Mouse (Mus musculus) embryonic facial prominence, embryonic 13.5 days (tissue): Measurements from ENCODE around the gene Mall. TPM values are rescaled to one million over a fixed set of nuclear protein-coding genes. Genes with fewer than 3 reads are reported as not detected.

Experiments used
- ATAC-seq: fragments of 200-750 bp; cut with Nextera tagmentation; 2 replicates; pipeline ENCODE4 v1.8.0; 2017; ENCODE audit warnings: low read depth; ENCODE audit not compliant: insufficient number of reproducible peaks, insufficient read depth, low FRiP score, low TSS enrichment
- H3K27ac ChIP-seq: fragments of 300-500 bp; sonication (generic); 2 replicates; pipeline ENCODE4 v1.5.1; 2015; ENCODE audit warnings: moderate library complexity, mild to moderate bottlenecking, inconsistent platforms
- H3K27me3 ChIP-seq: fragments of 300-500 bp; sonication (generic); 2 replicates; pipeline ENCODE4 v1.6.1; 2015; ENCODE audit warnings: mild to moderate bottlenecking, inconsistent platforms
- H3K36me3 ChIP-seq: fragments of 300-500 bp; sonication (generic); 2 replicates; pipeline ENCODE4 v1.6.1; 2015; ENCODE audit warnings: mild to moderate bottlenecking, inconsistent platforms
- H3K4me1 ChIP-seq: fragments of 300-500 bp; sonication (generic); 2 replicates; pipeline ENCODE4 v1.6.1; 2015; ENCODE audit warnings: inconsistent platforms
- H3K4me2 ChIP-seq: fragments of 300-500 bp; sonication (generic); 2 replicates; pipeline ENCODE4 v1.6.1; 2015; ENCODE audit warnings: moderate library complexity, mild to moderate bottlenecking, inconsistent platforms
- H3K4me3 ChIP-seq: fragments of 300-500 bp; sonication (generic); 2 replicates; pipeline ENCODE4 v1.5.1; 2015; ENCODE audit warnings: mild to moderate bottlenecking, inconsistent platforms
- H3K9ac ChIP-seq: fragments of 300-500 bp; sonication (generic); 2 replicates; pipeline ENCODE4 v1.6.1; 2015; ENCODE audit warnings: mild to moderate bottlenecking, inconsistent platforms
- H3K9me3 ChIP-seq: fragments of 300-500 bp; sonication (generic); 2 replicates; pipeline ENCODE4 v1.6.1; 2016; ENCODE audit warnings: inconsistent platforms
- WGBS: fragments of 180-500 bp; shearing (Covaris S2); methylation state at CpG from one replicate; pipeline ENCODE4 v1.1.7; 2015; ENCODE audit warnings: mixed read lengths; 5-methylcytosine and 5-hydroxymethylcytosine counted together
- polyA plus RNA-seq: library from polyadenylated mRNA; unstranded; fragments of >200 nt; fragmentation: Nextera tagmentation; extraction: Ambion mirVana; gene quantifications from 2 replicates; pipeline ENCODE4 v1.2.1, GENCODE M21; 2015

Mall gene
- 6.4 and 7.6 TPM in 2 replicates for polyA plus RNA-seq

DNA sequence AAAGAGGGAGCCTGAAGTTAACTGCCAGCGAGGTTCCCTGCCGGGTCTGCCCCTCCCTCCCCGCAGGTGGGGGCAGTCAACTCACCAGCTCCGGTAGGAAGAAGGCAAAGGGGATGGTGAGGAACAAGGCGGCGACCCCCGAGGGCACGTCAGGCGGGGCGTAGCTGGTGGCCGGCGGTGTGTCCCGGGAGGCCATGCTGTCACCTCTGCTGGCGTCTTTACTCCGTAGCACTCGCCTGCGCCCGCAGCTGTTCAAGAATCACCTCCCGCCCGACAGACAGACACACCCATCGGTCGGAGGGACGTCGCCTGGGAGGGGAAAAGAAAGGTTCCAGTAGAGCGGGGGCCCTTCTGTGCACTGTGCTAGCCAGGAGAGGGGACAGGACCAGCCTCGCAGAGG is at the start of gene Mall:
Gene Mall, minus strand, starts transcription at position 262 of the 400 bp plus-strand sequence.
- Histone ChIP-seq H3K4me1 (peaks cover 16% of the 10 kb centered on the region), H3K4me3 (peak within 1 kb of the TSS; percentile 34), H3K36me3 (no peaks in the 10 kb centered on the region), H3K4me2 (peak within 1 kb of the TSS; percentile 54), H3K9me3 (no peaks in the 10 kb centered on the region), H3K9ac (peak within 1 kb of the TSS; percentile 54), H3K27ac (no peak within 1 kb of the TSS), H3K27me3 (peaks cover 28% of the 10 kb centered on the region)
- under 1% methylated on average over 26 of the region's 26 CpGs for WGBS
- ATAC-seq: no peak

DNA sequence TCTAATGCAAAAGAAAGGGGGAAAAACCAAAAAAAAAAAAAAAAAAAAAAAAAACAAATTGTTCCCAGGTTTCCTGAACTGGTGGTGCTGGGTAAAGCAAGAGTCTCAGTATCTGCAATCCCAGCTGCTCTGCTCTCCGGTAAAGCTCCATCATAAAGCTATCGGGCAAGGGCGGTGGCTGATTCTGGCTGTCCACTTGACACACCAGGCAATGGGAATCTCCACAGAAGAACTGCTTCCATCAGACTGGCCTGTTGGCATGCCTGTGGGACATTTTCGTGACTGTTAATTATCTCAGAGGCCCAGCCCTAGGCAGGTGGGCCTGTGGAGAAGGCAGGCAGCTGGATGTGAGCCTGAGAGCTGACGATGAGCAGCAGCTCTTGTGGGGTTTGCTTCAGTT is 48.7 kb upstream of the Mall start:
- H3K4me2 ChIP-seq: no peak overlapping the region
- peaks cover 5% of the 10 kb centered on the region; the same call in 1 of the 2 replicates for H3K4me1 ChIP-seq
- no peak for ATAC-seq

DNA sequence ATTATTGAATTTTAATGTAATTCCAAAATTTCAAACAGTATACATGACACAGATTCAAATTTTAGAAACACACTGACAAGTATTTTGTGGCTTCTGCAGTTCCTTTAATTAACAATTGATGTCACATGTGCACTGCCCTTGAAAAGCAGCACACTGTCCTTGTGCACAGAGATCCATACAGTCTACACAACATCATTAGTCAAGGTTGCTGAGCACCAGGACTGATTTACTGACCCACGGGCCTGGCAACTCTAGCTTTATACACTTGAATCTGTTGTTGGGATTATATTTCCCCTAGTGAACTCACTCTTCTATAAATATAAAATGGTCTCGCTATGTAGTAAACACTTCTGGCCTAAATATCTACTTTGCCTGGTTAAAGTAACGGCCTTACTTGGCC is 45.3 kb upstream of the Mall start:
- Histone ChIP-seq H3K4me3 (no peak overlapping the region), H3K36me3 (peaks cover 51% of the 10 kb centered on the region), H3K4me2 (no peak overlapping the region), H3K9ac (no peak overlapping the region), H3K27ac (no peak overlapping the region), H3K9me3 (no peaks in the 10 kb centered on the region), H3K4me1 (peaks cover 5% of the 10 kb centered on the region; the same call in 1 of the 2 replicates), H3K27me3 (no peaks in the 10 kb centered on the region)
- 74% methylated on average over 3 of the region's 3 CpGs for WGBS
- no peak for ATAC-seq

More for the DNA sequence above, 48.7 kb upstream of the Mall start:
- Histone ChIP-seq H3K9me3 (no peaks in the 10 kb centered on the region), H3K9ac (no peak overlapping the region), H3K36me3 (peaks cover 34% of the 10 kb centered on the region), H3K27ac (no peak overlapping the region), H3K4me3 (no peak overlapping the region), H3K27me3 (no peaks in the 10 kb centered on the region)
- WGBS: 78% methylated on average over 5 of the region's 5 CpGs

DNA sequence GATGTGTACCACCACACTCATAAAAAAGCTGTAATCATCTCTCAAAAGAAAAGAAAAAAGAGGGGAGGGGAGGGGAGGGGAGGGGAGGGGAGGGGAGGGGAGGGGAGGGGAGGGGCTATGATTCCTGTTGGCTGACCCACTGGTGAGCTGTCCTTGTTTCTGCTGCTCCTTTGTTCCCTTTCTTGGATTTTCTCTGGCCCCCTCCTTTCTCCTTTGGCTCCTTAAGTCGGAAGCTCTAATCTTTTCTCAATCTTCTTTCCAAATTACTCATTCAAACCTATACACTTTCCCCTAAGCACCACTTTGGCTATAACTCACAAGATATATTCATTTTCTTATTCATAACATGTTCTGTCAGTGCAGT is 44.8 kb upstream of the Mall start:
- H3K4me3 ChIP-seq: no peak overlapping the region
- 9% methylated on average over 1 of the region's 1 CpGs for WGBS
- no peak overlapping the region for H3K4me2 ChIP-seq
- H3K36me3 ChIP-seq: peaks cover 52% of the 10 kb centered on the region
- no peaks in the 10 kb centered on the region for H3K9me3 ChIP-seq
- H3K4me1 ChIP-seq: peaks cover 5% of the 10 kb centered on the region; the same call in 1 of the 2 replicates
- no peak overlapping the region for H3K27ac ChIP-seq
- no peak for ATAC-seq
- H3K27me3 ChIP-seq: no peaks in the 10 kb centered on the region
- H3K9ac ChIP-seq: no peak overlapping the region

DNA sequence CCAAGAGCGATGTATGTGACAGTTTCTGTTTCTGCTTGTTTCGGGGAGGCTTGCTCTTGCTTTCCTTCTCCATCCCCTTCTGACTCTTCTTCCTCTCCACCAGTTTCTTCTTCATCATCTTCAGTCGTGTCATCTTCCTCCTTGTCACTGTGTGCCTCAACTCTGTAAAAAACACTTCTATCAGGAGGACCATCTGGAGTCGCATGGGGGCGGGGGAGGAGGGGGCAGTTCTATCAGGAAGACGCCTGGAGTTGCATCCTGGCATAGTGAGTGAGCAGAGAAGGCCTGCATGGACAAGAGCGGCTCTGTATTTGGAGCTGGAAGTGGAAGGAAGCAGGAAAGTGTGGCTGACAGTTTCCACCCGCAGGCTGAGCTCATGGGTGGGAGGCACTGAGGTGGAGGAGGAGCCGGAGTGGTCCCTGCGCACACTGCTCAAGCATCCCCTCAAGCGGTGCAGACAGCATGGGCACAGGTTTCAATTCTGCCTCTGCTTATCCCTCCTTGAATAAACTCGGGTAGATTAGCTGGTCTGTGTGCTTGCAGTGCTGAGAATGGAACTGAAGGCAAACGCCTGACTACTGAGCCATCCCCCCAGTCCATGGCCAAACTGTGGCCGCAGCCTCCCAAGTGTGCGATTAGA is 44.3 kb upstream of the Mall start:
- WGBS: 33% methylated on average over 15 of the region's 15 CpGs
- H3K4me1 ChIP-seq: peaks cover 5% of the 10 kb centered on the region; the same call in 1 of the 2 replicates
- no peak overlapping the region for H3K4me2 ChIP-seq
- H3K36me3 ChIP-seq: peaks cover 52% of the 10 kb centered on the region
- no peaks in the 10 kb centered on the region for H3K9me3 ChIP-seq
- no peaks in the 10 kb centered on the region for H3K27me3 ChIP-seq
- no peak overlapping the region for H3K4me3 ChIP-seq
- peak overlapping the region; percentile 32; the same call in 1 of the 2 replicates for H3K9ac ChIP-seq
- ATAC-seq: no peak
- peak overlapping the region; percentile 33; the same call in 1 of the 2 replicates for H3K27ac ChIP-seq

DNA sequence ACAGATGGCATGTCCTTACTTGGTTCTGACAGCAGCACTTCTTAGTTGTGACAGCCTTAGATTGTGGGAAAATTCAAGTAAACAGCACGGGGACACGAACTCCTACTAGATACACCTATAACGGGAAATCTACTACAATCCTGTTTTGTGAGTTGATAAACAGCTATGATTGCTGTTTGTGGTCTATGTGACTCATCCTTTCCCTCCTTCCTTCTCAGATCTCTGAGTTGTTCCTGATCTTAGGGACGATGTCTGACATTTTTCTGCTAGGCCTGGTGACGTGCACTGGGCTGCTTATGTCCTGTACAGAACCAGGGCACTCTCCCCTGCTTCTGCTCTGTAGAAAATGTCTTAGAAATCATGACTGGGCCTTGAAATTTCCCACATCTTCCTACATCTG is 31.9 kb upstream of the Mall start:
- no peak overlapping the region for H3K27ac ChIP-seq
- H3K9ac ChIP-seq: no peak overlapping the region
- no peak overlapping the region for H3K4me2 ChIP-seq
- no peak overlapping the region for H3K4me3 ChIP-seq
- no peaks in the 10 kb centered on the region for H3K4me1 ChIP-seq
- no peaks in the 10 kb centered on the region for H3K27me3 ChIP-seq
- ATAC-seq: no peak
- WGBS: 88% methylated on average over 5 of the region's 5 CpGs
- H3K9me3 ChIP-seq: no peaks in the 10 kb centered on the region
- H3K36me3 ChIP-seq: peaks cover 49% of the 10 kb centered on the region

DNA sequence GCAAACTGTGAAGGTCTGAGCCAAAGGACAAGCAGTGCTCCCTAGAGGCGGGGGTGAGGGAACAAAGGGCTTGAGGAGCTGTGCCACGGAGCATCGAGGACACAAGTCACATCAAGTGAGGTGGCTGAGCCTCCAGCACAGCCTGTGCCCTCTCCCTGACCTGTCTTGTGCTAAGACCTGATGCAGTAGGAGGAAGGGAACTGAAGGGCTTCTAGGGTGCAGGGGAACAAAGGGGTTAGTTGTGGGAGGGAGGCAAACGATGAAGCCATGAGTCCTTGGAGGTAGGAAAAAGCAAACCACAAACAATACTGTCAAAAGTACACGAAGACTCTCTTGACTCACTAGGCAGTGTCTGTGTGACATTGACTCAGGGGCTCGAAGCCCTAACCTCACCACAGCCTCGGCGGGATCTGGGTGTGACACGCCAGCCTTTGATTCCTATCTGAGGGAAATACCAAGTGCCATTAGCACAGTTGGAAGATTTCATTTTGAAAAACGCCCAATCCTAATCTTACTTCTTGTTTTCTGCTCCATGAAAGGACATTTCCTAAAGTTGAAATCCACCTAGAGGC is 30.8 kb upstream of the Mall start:
- H3K27me3 ChIP-seq: no peaks in the 10 kb centered on the region
- ATAC-seq: no peak
- H3K36me3 ChIP-seq: peaks cover 56% of the 10 kb centered on the region
- no peak overlapping the region for H3K27ac ChIP-seq
- WGBS: 70% methylated on average over 10 of the region's 10 CpGs
- no peak overlapping the region for H3K4me2 ChIP-seq
- H3K4me1 ChIP-seq: no peaks in the 10 kb centered on the region
- H3K4me3 ChIP-seq: no peak overlapping the region
- no peaks in the 10 kb centered on the region for H3K9me3 ChIP-seq
- no peak overlapping the region for H3K9ac ChIP-seq

DNA sequence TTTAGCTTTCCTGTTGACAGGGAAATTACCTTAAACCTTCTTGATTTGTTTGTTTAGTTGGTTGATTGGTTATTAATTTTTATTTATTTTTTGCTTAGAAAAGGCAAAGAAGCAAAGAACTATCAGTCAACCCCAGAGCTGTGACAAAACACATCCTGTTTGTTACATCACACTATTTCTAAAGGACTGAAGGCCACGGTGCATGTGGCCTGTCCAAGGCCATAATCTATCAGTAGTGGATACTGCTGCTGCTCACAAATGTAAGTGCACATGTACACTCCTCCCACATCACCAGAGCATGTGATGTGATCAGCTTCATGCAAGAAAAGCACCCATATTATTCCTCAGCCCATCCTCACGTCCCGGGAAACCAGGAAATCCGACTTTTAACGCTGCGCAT is 30.3 kb upstream of the Mall start:
- WGBS: 90% methylated on average over 6 of the region's 6 CpGs
- Histone ChIP-seq H3K27ac (no peak overlapping the region), H3K4me2 (no peak overlapping the region), H3K36me3 (peaks cover 55% of the 10 kb centered on the region), H3K4me3 (no peak overlapping the region), H3K27me3 (no peaks in the 10 kb centered on the region), H3K9ac (no peak overlapping the region), H3K4me1 (no peaks in the 10 kb centered on the region), H3K9me3 (no peaks in the 10 kb centered on the region)
- ATAC-seq: no peak

DNA sequence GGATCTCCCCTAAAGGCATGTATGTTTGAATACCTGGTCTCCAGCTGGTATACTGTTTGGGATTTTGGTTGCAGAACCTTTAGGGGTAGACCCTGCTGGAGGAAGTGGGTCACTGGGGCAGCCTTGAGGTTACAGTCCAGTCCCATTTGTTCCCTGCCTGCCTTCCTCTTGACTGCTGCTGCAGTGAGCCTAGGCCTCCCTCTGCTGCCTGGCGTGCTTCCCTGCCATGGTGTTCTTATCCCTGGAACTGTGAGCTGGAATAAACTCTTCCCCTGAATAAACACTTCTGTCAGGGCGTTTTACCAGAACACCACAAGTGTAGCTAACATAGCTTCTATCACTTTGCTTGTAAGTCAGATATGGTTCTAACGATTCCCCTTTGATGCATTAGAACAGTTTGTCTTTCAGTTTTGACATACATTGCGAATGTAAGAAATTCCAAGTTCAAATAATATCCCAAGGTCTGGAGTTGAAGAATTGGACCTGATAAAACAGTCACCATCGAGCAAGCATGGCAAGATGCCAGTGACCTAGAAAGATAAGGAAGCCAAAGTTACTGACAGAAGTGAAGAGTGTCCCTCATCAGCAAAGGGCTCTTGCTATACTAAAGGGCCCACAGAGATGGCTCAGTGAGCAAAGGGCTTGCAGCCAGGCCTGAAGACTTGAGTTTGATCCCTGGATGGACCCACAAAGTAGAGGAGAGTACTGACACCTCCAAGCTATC is 29.6 kb upstream of the Mall start:
- Histone ChIP-seq H3K9me3 (no peaks in the 10 kb centered on the region), H3K4me2 (no peak overlapping the region), H3K36me3 (peaks cover 51% of the 10 kb centered on the region), H3K4me3 (no peak overlapping the region), H3K4me1 (no peaks in the 10 kb centered on the region), H3K9ac (no peak overlapping the region), H3K27ac (no peak overlapping the region), H3K27me3 (no peaks in the 10 kb centered on the region)
- WGBS: 92% methylated on average over 5 of the region's 5 CpGs
- ATAC-seq: no peak

DNA sequence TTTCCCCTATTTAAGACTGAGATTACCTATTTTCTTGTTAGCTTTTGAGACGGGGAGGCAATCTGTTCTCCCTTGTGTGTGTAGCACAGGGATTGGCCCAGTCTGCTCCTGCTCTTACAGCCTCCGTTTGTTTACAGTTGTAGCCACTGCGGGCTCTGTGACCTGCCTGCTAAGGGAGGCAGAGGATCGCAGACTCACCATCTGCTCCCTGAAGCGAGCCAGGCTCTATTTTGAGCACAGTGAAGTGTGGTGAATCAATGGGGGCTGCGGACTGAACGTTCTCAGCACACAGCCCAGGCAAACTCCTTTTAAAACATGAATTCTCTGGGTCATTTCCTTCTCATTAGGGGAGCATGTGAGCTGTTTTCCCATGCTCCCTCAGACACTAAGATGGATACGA is 27.4 kb upstream of the Mall start:
- H3K9ac ChIP-seq: no peak overlapping the region
- no peaks in the 10 kb centered on the region for H3K4me1 ChIP-seq
- H3K9me3 ChIP-seq: no peaks in the 10 kb centered on the region
- no peaks in the 10 kb centered on the region for H3K27me3 ChIP-seq
- no peak overlapping the region for H3K4me2 ChIP-seq
- WGBS: 44% methylated on average over 8 of the region's 8 CpGs
- no peak overlapping the region for H3K4me3 ChIP-seq
- ATAC-seq: no peak
- no peak overlapping the region for H3K27ac ChIP-seq
- H3K36me3 ChIP-seq: peaks cover 40% of the 10 kb centered on the region

DNA sequence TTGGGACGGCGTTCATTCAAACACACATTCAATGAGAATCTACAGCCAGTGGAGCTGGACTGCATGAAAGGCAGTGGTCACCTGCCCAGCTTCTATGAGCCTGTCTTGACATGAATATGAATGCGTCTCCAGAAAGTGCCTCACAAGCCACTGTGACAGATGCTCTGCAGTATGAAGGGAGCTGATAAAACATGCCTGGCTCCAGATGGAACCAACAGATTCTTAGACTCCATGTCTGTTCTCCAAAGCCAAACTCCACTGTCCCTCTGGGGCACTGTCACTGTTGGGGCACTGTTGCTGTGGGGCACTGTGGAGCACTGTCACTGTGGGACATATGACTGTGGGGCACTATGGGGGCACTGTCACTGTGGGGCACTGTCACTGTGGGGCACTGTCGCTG is 24.4 kb upstream of the Mall start:
- Histone ChIP-seq H3K36me3 (peaks cover 21% of the 10 kb centered on the region), H3K4me2 (no peak overlapping the region), H3K4me3 (no peak overlapping the region), H3K9me3 (no peaks in the 10 kb centered on the region), H3K9ac (no peak overlapping the region), H3K27me3 (no peaks in the 10 kb centered on the region), H3K4me1 (no peaks in the 10 kb centered on the region), H3K27ac (no peak overlapping the region)
- WGBS: 90% methylated on average over 4 of the region's 4 CpGs
- ATAC-seq: no peak
